Mouse (Mus musculus): ENCODE data around the gene Gm42906. TPM values are rescaled to one million over a fixed set of nuclear protein-coding genes. Genes with fewer than 3 reads are reported as not detected.

Gene Gm42906
- polyA plus RNA-seq, 1 experiment from 2014 or later, result not detected

DNA sequence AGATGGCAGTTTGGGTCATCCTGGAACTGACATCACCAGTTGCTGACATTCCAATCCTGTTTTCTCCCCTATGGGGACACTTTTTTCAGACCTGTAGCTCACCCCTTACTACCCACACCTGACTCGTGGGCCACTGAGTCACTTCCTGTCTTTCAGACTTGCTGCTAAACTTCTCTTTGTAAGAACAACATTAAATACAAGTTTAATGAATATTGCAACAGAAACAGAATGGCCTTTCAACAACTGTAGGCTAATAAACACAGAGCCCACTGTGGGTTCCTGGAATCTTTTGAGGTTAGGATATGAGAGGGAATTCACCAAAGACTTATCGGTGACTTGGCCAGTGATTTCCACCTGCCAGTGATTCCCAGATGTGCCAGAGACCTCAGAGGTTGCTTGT lies 318.1 kb downstream of the Gm42906 start:
- ATAC-seq (no peak), DNase-seq (no peak)
- no peak for TF ChIP-seq CTCF (IDR thresholded peaks at IDR 0.05; ENCODE audit: low read depth)
- no peak for TF ChIP-seq EP300 (IDR thresholded peaks at IDR 0.05; ENCODE audit: low read depth)
- no peaks in the 10 kb centered on the region for H3K9me3 ChIP-seq (ENCODE audit: low read length)
- no peaks in the 10 kb centered on the region for H3K27me3 ChIP-seq (ENCODE audit: insufficient read depth, low read length)
- no peak overlapping the region for H3K4me3 ChIP-seq (ENCODE audit: low read depth, low read length)
- peaks cover 4% of the 10 kb centered on the region; the same call in 1 of the 2 replicates for H3K4me1 ChIP-seq (ENCODE audit: insufficient read depth)
- H3K36me3 ChIP-seq (replicated peaks; ENCODE audit: insufficient read depth, low read length), result no peaks in the 10 kb centered on the region
- H3K27ac ChIP-seq (ENCODE audit: low read depth), result no peak overlapping the region
- 56% methylated on average over 2 of the region's 2 CpGs for WGBS (ENCODE audit: insufficient replicate concordance)
- no peak overlapping the region for H3K9ac ChIP-seq (replicated peaks)
- no peak overlapping the region for H3K4me2 ChIP-seq (ENCODE audit: low read depth, low read length)

- no peak for DNase-seq
- Histone ChIP-seq H3K9me3 (ENCODE audit: low read length) (no peaks in the 10 kb centered on the region), H3K4me3 (ENCODE audit: low read depth, low read length) (no peak overlapping the region), H3K27ac (ENCODE audit: low read depth) (no peak overlapping the region), H3K4me2 (ENCODE audit: low read depth, low read length) (no peak overlapping the region), H3K27me3 (ENCODE audit: insufficient read depth, low read length) (no peaks in the 10 kb centered on the region), H3K9ac (replicated peaks) (no peak overlapping the region), H3K36me3 (replicated peaks; ENCODE audit: insufficient read depth, low read length) (no peaks in the 10 kb centered on the region), H3K4me1 (ENCODE audit: insufficient read depth) (peaks cover 8% of the 10 kb centered on the region; the same call in 1 of the 2 replicates)
- TF ChIP-seq EP300 (IDR thresholded peaks at IDR 0.05; ENCODE audit: low read depth) (no peak), CTCF (IDR thresholded peaks at IDR 0.05; ENCODE audit: low read depth) (no peak)
- ATAC-seq, result no peak
- 68% methylated on average over 7 of the region's 7 CpGs for WGBS (ENCODE audit: insufficient replicate concordance)
Observed at GRCm38 (mm10) chr5:151108955-151109354, 319.0 kb downstream of the Gm42906 start.

DNA sequence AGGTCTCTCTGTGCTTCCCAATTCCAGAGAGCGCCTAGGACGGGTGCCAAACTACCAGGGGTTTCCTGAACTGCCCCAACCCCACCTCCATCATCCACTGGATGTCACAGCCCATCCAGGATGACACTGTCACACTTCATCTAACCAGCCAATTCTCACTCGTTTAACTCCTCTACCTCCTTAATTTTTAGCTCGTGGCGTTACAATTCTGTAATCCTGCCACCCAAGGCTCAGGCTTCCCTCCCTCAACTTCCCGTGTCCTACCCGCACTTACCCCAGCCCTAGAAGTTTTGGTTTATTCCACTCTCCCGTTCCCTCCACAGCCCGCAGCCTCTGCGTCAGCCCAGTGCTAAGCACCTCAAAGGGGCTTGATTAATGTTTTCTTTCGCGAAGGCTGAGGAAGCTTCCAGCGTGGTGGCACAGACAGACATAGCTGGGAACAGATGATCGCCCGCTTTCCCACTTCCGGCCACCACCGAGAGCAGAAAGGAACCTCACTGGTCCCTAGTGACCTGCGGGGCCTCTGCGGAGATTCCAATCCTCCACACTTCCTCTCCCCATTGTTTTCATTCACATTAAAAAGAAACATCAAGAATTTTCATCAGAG lies 319.6 kb downstream of the Gm42906 start:
- H3K9me3 ChIP-seq (ENCODE audit: low read length), result no peaks in the 10 kb centered on the region
- H3K9ac ChIP-seq (replicated peaks), result no peak overlapping the region
- no peaks in the 10 kb centered on the region for H3K36me3 ChIP-seq (replicated peaks; ENCODE audit: insufficient read depth, low read length)
- ATAC-seq (no peak), DNase-seq (no peak)
- TF ChIP-seq CTCF (IDR thresholded peaks at IDR 0.05; ENCODE audit: low read depth) (no peak), EP300 (IDR thresholded peaks at IDR 0.05; ENCODE audit: low read depth) (no peak)
- H3K27ac ChIP-seq (ENCODE audit: low read depth), result no peak overlapping the region
- peak overlapping the region; percentile 45 for H3K4me2 ChIP-seq (ENCODE audit: low read depth, low read length)
- WGBS (ENCODE audit: insufficient replicate concordance), result 31% methylated on average over 19 of the region's 19 CpGs
- no peak overlapping the region for H3K4me3 ChIP-seq (ENCODE audit: low read depth, low read length)
- no peaks in the 10 kb centered on the region for H3K27me3 ChIP-seq (ENCODE audit: insufficient read depth, low read length)
- H3K4me1 ChIP-seq (ENCODE audit: insufficient read depth), result peaks cover 8% of the 10 kb centered on the region; the same call in 1 of the 2 replicates

DNA sequence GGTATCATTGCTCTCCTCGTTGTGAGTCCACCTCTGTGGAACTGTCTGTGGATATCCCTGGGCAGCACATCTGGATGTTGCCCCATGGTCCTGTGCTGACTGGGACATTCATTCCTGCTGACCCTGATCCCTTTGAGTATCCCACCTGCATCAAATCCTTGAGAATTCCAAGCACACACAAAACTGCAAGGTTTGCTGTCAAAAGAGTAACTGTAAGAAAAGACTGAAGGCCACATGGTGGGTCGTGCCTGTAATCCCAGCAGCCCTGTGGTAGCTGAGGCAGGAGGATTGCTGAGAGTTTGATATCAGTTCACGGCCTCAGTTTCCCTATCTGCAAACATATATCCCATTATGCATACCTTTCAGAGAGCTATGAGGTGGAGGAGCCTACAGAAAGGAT lies 321.1 kb downstream of the Gm42906 start:
- Histone ChIP-seq H3K36me3 (replicated peaks; ENCODE audit: insufficient read depth, low read length) (no peaks in the 10 kb centered on the region), H3K27ac (ENCODE audit: low read depth) (no peak overlapping the region), H3K4me3 (ENCODE audit: low read depth, low read length) (no peak overlapping the region), H3K4me1 (ENCODE audit: insufficient read depth) (peaks cover 8% of the 10 kb centered on the region; the same call in 1 of the 2 replicates), H3K9ac (replicated peaks) (no peak overlapping the region), H3K4me2 (ENCODE audit: low read depth, low read length) (no peak overlapping the region), H3K27me3 (ENCODE audit: insufficient read depth, low read length) (no peaks in the 10 kb centered on the region), H3K9me3 (ENCODE audit: low read length) (no peaks in the 10 kb centered on the region)
- ATAC-seq (no peak), DNase-seq (no peak)
- no peak for TF ChIP-seq EP300 (IDR thresholded peaks at IDR 0.05; ENCODE audit: low read depth)
- TF ChIP-seq CTCF (IDR thresholded peaks at IDR 0.05; ENCODE audit: low read depth), result no peak
- WGBS (ENCODE audit: insufficient replicate concordance), result 68% methylated on average over 3 of the region's 3 CpGs

- no peaks in the 10 kb centered on the region for H3K27me3 ChIP-seq (ENCODE audit: insufficient read depth, low read length)
- TF ChIP-seq EP300 (IDR thresholded peaks at IDR 0.05; ENCODE audit: low read depth) (no peak), CTCF (IDR thresholded peaks at IDR 0.05; ENCODE audit: low read depth) (no peak)
- no peak overlapping the region for H3K27ac ChIP-seq (ENCODE audit: low read depth)
- H3K9ac ChIP-seq (replicated peaks), result no peak overlapping the region
- no peak for ATAC-seq
- no peak for DNase-seq
- H3K4me3 ChIP-seq (ENCODE audit: low read depth, low read length), result no peak overlapping the region
- H3K9me3 ChIP-seq (ENCODE audit: low read length), result no peaks in the 10 kb centered on the region
- peaks cover 5% of the 10 kb centered on the region; the same call in 1 of the 2 replicates for H3K4me1 ChIP-seq (ENCODE audit: insufficient read depth)
- 69% methylated on average over 10 of the region's 10 CpGs for WGBS (ENCODE audit: insufficient replicate concordance)
- no peak overlapping the region for H3K4me2 ChIP-seq (ENCODE audit: low read depth, low read length)
- H3K36me3 ChIP-seq (replicated peaks; ENCODE audit: insufficient read depth, low read length), result no peaks in the 10 kb centered on the region
Observed at GRCm38 (mm10) chr5:151105054-151105971, 322.6 kb downstream of the Gm42906 start.

- Histone ChIP-seq H3K4me3 (ENCODE audit: low read depth, low read length) (no peak overlapping the region), H3K36me3 (replicated peaks; ENCODE audit: insufficient read depth, low read length) (no peaks in the 10 kb centered on the region), H3K27ac (ENCODE audit: low read depth) (no peak overlapping the region), H3K4me1 (ENCODE audit: insufficient read depth) (peaks cover 5% of the 10 kb centered on the region; the same call in 1 of the 2 replicates), H3K27me3 (ENCODE audit: insufficient read depth, low read length) (no peaks in the 10 kb centered on the region), H3K9ac (replicated peaks) (no peak overlapping the region), H3K4me2 (ENCODE audit: low read depth, low read length) (no peak overlapping the region), H3K9me3 (ENCODE audit: low read length) (no peaks in the 10 kb centered on the region)
- 54% methylated on average over 9 of the region's 9 CpGs for WGBS (ENCODE audit: insufficient replicate concordance)
- no peak for ATAC-seq
- DNase-seq, result no peak
- no peak for TF ChIP-seq CTCF (IDR thresholded peaks at IDR 0.05; ENCODE audit: low read depth)
- no peak for TF ChIP-seq EP300 (IDR thresholded peaks at IDR 0.05; ENCODE audit: low read depth)
Observed at GRCm38 (mm10) chr5:151104354-151105053, 323.5 kb downstream of the Gm42906 start.

Data from liver, postnatal 0 days (tissue).